Mouse (Mus musculus) spleen, adult 2 months (tissue): ENCODE data around the gene Omp.

ENCODE experiments used
- CTCF ChIP-seq: fragments of 200-500 bp; IDR thresholded peaks from 2 replicates; pipeline ENCODE4 v1.5.1; 2011; ENCODE audit warnings: mild to moderate bottlenecking, inconsistent platforms; ENCODE audit not compliant: insufficient read depth, insufficient read length, insufficient replicate concordance; ENCODE audit errors: extremely low read depth
- POLR2A ChIP-seq: fragments of 200-500 bp; IDR thresholded peaks from 2 replicates; pipeline ENCODE4 v1.6.1; 2011; ENCODE audit warnings: low read depth, low read length, inconsistent platforms

DNA sequence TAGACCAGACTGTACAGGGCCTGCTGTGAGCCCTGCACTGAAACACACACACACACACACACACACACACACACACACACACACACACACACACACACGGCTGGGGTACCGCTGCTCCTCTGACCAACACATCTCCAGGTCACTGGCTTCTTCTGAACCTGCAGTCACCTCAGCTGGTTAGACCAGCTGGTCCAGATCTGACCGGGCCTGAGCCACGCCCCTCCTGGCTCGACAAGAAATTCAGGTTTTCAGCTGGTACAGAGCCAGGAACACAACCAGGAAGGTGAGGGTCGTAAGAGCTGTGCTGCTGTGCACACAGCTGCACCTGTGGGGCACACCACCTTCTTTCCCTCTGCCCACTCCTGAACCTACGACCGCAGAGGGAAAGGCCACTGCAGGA is 13.2 kb upstream of the Omp start:
- TF ChIP-seq CTCF (no peak), POLR2A (no peak)
